Mouse (Mus musculus) midbrain, embryonic 14.5 days (tissue): ENCODE data around the gene Ift43. TPM values are rescaled to one million over a fixed set of nuclear protein-coding genes. Genes with fewer than 3 reads are reported as not detected.

Experiments
- ATAC-seq: fragments of 200-750 bp; cut with Nextera tagmentation; 2 replicates; pipeline ENCODE4 v1.8.0; 2017; ENCODE audit warnings: moderate number of reproducible peaks, moderate library complexity; ENCODE audit not compliant: low FRiP score, low TSS enrichment
- DNase-seq: peaks from one replicate; pipeline ENCODE4 v3.0.0-alpha.2; 2015
- H3K27ac ChIP-seq: fragments of 300-500 bp; sonication (generic); replicated peaks from 2 replicates; pipeline ENCODE4 v1.5.1; 2014; ENCODE audit warnings: mild to moderate bottlenecking, low read depth, low read length, moderate library complexity
- H3K27me3 ChIP-seq: fragments of 300-500 bp; sonication (generic); 2 replicates; pipeline ENCODE4 v1.6.1; 2014; ENCODE audit warnings: low read length, control low read depth, mixed read lengths; ENCODE audit not compliant: control insufficient read depth, insufficient read depth
- H3K36me3 ChIP-seq: fragments of 300-500 bp; sonication (generic); 2 replicates; pipeline ENCODE4 v1.6.1; 2014; ENCODE audit warnings: low read length, control low read depth; ENCODE audit not compliant: control insufficient read depth, insufficient read depth
- H3K4me1 ChIP-seq: fragments of 300-500 bp; sonication (generic); 2 replicates; pipeline ENCODE4 v1.6.1; 2014; ENCODE audit warnings: mild to moderate bottlenecking, antibody characterized with exemption, low read length, control low read depth; ENCODE audit not compliant: control insufficient read depth, insufficient read depth
- H3K4me2 ChIP-seq: fragments of 300-500 bp; sonication (generic); 2 replicates; pipeline ENCODE4 v1.6.1; 2014; ENCODE audit warnings: mild to moderate bottlenecking, low read length, moderate library complexity
- H3K4me3 ChIP-seq: fragments of 300-500 bp; sonication (generic); replicated peaks from 2 replicates; pipeline ENCODE4 v1.5.1; 2014; ENCODE audit warnings: low read depth, low read length
- H3K9ac ChIP-seq: fragments of 300-500 bp; sonication (generic); replicated peaks from 2 replicates; pipeline ENCODE4 v1.6.1; 2014; ENCODE audit warnings: mild to moderate bottlenecking, low read length, moderate library complexity
- H3K9me3 ChIP-seq: fragments of 300-500 bp; sonication (generic); 2 replicates; pipeline ENCODE4 v1.6.1; 2016; ENCODE audit warnings: low read length, control low read depth, mixed read lengths; ENCODE audit not compliant: control insufficient read depth
- WGBS: fragments of 180-500 bp; shearing (Covaris S2); extraction: QIAGEN DNeasy Blood & Tissue Kit; methylation state at CpG from one replicate; pipeline ENCODE4 v1.1.7; 2014; 5-methylcytosine and 5-hydroxymethylcytosine counted together
- polyA plus RNA-seq: library from polyadenylated mRNA; unstranded; fragments of >200 nt; fragmentation: Nextera tagmentation; extraction: Ambion mirVana; gene quantifications from 2 replicates; pipeline ENCODE4 v1.2.1, GENCODE M21; 2014

Ift43 gene
- polyA plus RNA-seq, 1 experiment from 2014 or later, result 57.5 TPM

- H3K4me1 ChIP-seq, result peaks cover 22% of the 10 kb centered on the region
- H3K27me3 ChIP-seq, result no peaks in the 10 kb centered on the region
- no peak overlapping the region for H3K9ac ChIP-seq
- H3K27ac ChIP-seq, result 0 out of 2 replicates have a peak overlapping the region, but pooled peaks have one; percentile 2
- no peak for DNase-seq
- H3K36me3 ChIP-seq, result no peaks in the 10 kb centered on the region
- WGBS, result 83% methylated on average over 20 of the region's 20 CpGs
- no peak for ATAC-seq
- H3K4me3 ChIP-seq, result no peak overlapping the region
- no peaks in the 10 kb centered on the region for H3K9me3 ChIP-seq
- H3K4me2 ChIP-seq, result no peak overlapping the region
Observed at GRCm38 (mm10) chr12:86158689-86159483, 76.5 kb downstream of the Ift43 start.

- H3K9me3 ChIP-seq, result no peaks in the 10 kb centered on the region
- WGBS, result over 99% methylated on average over 6 of the region's 6 CpGs
- H3K27me3 ChIP-seq, result no peaks in the 10 kb centered on the region
Observed at GRCm38 (mm10) chr12:86161436-86161835, 79.1 kb downstream of the Ift43 start.

GRCm38 (mm10) chr12:86161942-86162341 lies 79.6 kb downstream of the Ift43 start:
- H3K4me1 ChIP-seq, result peaks cover 19% of the 10 kb centered on the region
- DNase-seq (no peak), ATAC-seq (no peak)
- no peaks in the 10 kb centered on the region for H3K27me3 ChIP-seq
- H3K27ac ChIP-seq, result no peak overlapping the region
- H3K9ac ChIP-seq, result no peak overlapping the region
- H3K9me3 ChIP-seq, result no peaks in the 10 kb centered on the region
- 95% methylated on average over 5 of the region's 5 CpGs for WGBS
- H3K36me3 ChIP-seq, result no peaks in the 10 kb centered on the region
- no peak overlapping the region for H3K4me2 ChIP-seq
- no peak overlapping the region for H3K4me3 ChIP-seq

More at GRCm38 (mm10) chr12:86161436-86161835, 79.1 kb downstream of the Ift43 start:
- no peak overlapping the region for H3K27ac ChIP-seq
- ATAC-seq (no peak), DNase-seq (no peak)
- no peak overlapping the region for H3K4me2 ChIP-seq
- H3K4me3 ChIP-seq, result no peak overlapping the region
- H3K9ac ChIP-seq, result no peak overlapping the region
- no peaks in the 10 kb centered on the region for H3K36me3 ChIP-seq
- peaks cover 19% of the 10 kb centered on the region for H3K4me1 ChIP-seq

GRCm38 (mm10) chr12:86162890-86163816 lies 80.8 kb downstream of the Ift43 start:
- H3K4me1 ChIP-seq, result peaks cover 19% of the 10 kb centered on the region
- H3K9me3 ChIP-seq, result no peaks in the 10 kb centered on the region
- DNase-seq (peak; percentile 58), ATAC-seq (0 out of 2 replicates have a peak, but pooled peaks have one; percentile 18)
- peak overlapping the region; percentile 55 for H3K27ac ChIP-seq
- H3K4me3 ChIP-seq, result no peak overlapping the region
- H3K4me2 ChIP-seq, result no peak overlapping the region
- H3K36me3 ChIP-seq, result no peaks in the 10 kb centered on the region
- H3K27me3 ChIP-seq, result no peaks in the 10 kb centered on the region
- WGBS, result 6% methylated on average over 12 of the region's 12 CpGs
- H3K9ac ChIP-seq, result no peak overlapping the region

- no peaks in the 10 kb centered on the region for H3K27me3 ChIP-seq
- H3K27ac ChIP-seq, result no peak overlapping the region
- no peak overlapping the region for H3K4me3 ChIP-seq
- H3K9ac ChIP-seq, result no peak overlapping the region
- H3K4me2 ChIP-seq, result no peak overlapping the region
- WGBS, result 53% methylated on average over 2 of the region's 2 CpGs
- DNase-seq, result no peak
- no peak for ATAC-seq
- no peaks in the 10 kb centered on the region for H3K9me3 ChIP-seq
- peaks cover 13% of the 10 kb centered on the region for H3K4me1 ChIP-seq
- no peaks in the 10 kb centered on the region for H3K36me3 ChIP-seq
Observed at GRCm38 (mm10) chr12:86166244-86166643, 83.9 kb downstream of the Ift43 start.

GRCm38 (mm10) chr12:86167075-86167474 lies 84.7 kb downstream of the Ift43 start:
- Histone ChIP-seq H3K27ac (no peak overlapping the region), H3K27me3 (no peaks in the 10 kb centered on the region), H3K4me2 (no peak overlapping the region), H3K4me3 (no peak overlapping the region), H3K4me1 (peaks cover 13% of the 10 kb centered on the region), H3K9ac (no peak overlapping the region), H3K9me3 (no peaks in the 10 kb centered on the region), H3K36me3 (no peaks in the 10 kb centered on the region)
- 40% methylated on average over 9 of the region's 9 CpGs for WGBS
- DNase-seq (no peak), ATAC-seq (no peak)

- Histone ChIP-seq H3K4me3 (no peak overlapping the region), H3K27me3 (no peaks in the 10 kb centered on the region), H3K4me2 (no peak overlapping the region), H3K9me3 (no peaks in the 10 kb centered on the region), H3K36me3 (no peaks in the 10 kb centered on the region), H3K27ac (no peak overlapping the region), H3K9ac (no peak overlapping the region), H3K4me1 (peaks cover 9% of the 10 kb centered on the region)
- 0% methylated on average over 1 of the region's 1 CpGs for WGBS
- ATAC-seq (no peak), DNase-seq (no peak)
Observed at GRCm38 (mm10) chr12:86168712-86169111, 86.4 kb downstream of the Ift43 start.

GRCm38 (mm10) chr12:86169195-86169594 lies 86.9 kb downstream of the Ift43 start:
- ATAC-seq, result no peak
- H3K9me3 ChIP-seq, result no peaks in the 10 kb centered on the region
- no peak for DNase-seq
- H3K4me1 ChIP-seq, result 0 out of 2 replicates have a peak, but pooled peaks cover 8% of the 10 kb centered on the region
- H3K4me3 ChIP-seq, result no peak overlapping the region
- no peaks in the 10 kb centered on the region for H3K27me3 ChIP-seq
- no peak overlapping the region for H3K9ac ChIP-seq
- H3K4me2 ChIP-seq, result no peak overlapping the region
- H3K27ac ChIP-seq, result no peak overlapping the region
- H3K36me3 ChIP-seq, result no peaks in the 10 kb centered on the region
- 77% methylated on average over 5 of the region's 5 CpGs for WGBS
